Comparison of ENCODE assay signal across 8 mouse cellular contexts in genomic region chr14:46760355-46761029, GRCm38 (mm10). TPM values are rescaled to one million over a fixed set of nuclear protein-coding genes. Genes with fewer than 3 reads are reported as not detected.
DNase-seq lines count a peak whose midpoint lies in the region; ATAC-seq lines count a peak whose summit lies in the region.

TSS of gene Cdkn3 (plus strand) at chr14:46760541.

- intact Hi-C loops in heart, postnatal 14 days (cut with DNase I): no loop called here

- H3K27me3 ChIP-seq in forebrain, embryonic 14.5 days (replicated peaks; ENCODE audit: control insufficient read depth, insufficient read depth, low read length): no peaks in the 10 kb centered on the region
- no peaks in the 10 kb centered on the region for H3K27me3 ChIP-seq in neural tube, embryonic 15.5 days (replicated peaks)

- H3K4me2 ChIP-seq in forebrain, embryonic 14.5 days (ENCODE audit: low read length): peak within 1 kb of the TSS; percentile 90
- H3K4me2 ChIP-seq in neural tube, embryonic 15.5 days: peak within 1 kb of the TSS; percentile 95

- peak within 1 kb of the TSS; percentile 74 for H3K9ac ChIP-seq in forebrain, embryonic 14.5 days (ENCODE audit: low read length)
- peak within 1 kb of the TSS; percentile 66 for H3K9ac ChIP-seq in neural tube, embryonic 15.5 days (replicated peaks)

- ATAC-seq in forebrain, embryonic 14.5 days: peak; percentile 99
- ATAC-seq in neural tube, embryonic 15.5 days (ENCODE audit: low FRiP score): peak; percentile 100

- peak; percentile 96 for DNase-seq in ES-CJ7 (ENCODE audit: low read depth, low spot score)
- DNase-seq in cerebellum, adult 11 months: peak; percentile 74
- peak; percentile 93 for DNase-seq in forebrain, embryonic 14.5 days (ENCODE audit: low spot score)
- DNase-seq in heart, postnatal 14 days: peak; percentile 90 to 93
- peak; percentile 88 for DNase-seq in layer of hippocampus, adult 11-12 months (ENCODE audit: low spot score)
- peak; percentile 96 for DNase-seq in lung, adult 18-20 months
- peak; percentile 95 for DNase-seq in testis, postnatal 14 days (ENCODE audit: low spot score)

- under 1% methylated on average over 49 of the region's 54 CpGs for whole genome bisulfite sequencing in forebrain, embryonic 14.5 days
- under 1% methylated on average over 54 of the region's 54 CpGs for WGBS in neural tube, embryonic 15.5 days

- no peak within 1 kb of the TSS for H3K27ac ChIP-seq in forebrain, embryonic 14.5 days (ENCODE audit: low read depth, low read length)
- no peak within 1 kb of the TSS for H3K27ac ChIP-seq in neural tube, embryonic 15.5 days (replicated peaks)

- H3K4me1 ChIP-seq in forebrain, embryonic 14.5 days (ENCODE audit: control insufficient read depth, insufficient read depth, low read length): peaks cover 6% of the 10 kb centered on the region; the same call in 1 of the 2 replicates
- peaks cover 11% of the 10 kb centered on the region for H3K4me1 ChIP-seq in neural tube, embryonic 15.5 days

- H3K36me3 ChIP-seq in forebrain, embryonic 14.5 days (ENCODE audit: control insufficient read depth, insufficient read depth, low read length): 0 out of 2 replicates have a peak, but pooled peaks cover 3% of the 10 kb centered on the region
- H3K36me3 ChIP-seq in neural tube, embryonic 15.5 days: no peaks in the 10 kb centered on the region

- H3K9me3 ChIP-seq in forebrain, embryonic 14.5 days (replicated peaks; ENCODE audit: control insufficient read depth, low read length): no peaks in the 10 kb centered on the region
- H3K9me3 ChIP-seq in neural tube, embryonic 15.5 days (replicated peaks): no peaks in the 10 kb centered on the region

- H3K4me3 ChIP-seq in forebrain, embryonic 14.5 days (ENCODE audit: low read depth, low read length): peak within 1 kb of the TSS; percentile 69
- peak within 1 kb of the TSS; percentile 66 for H3K4me3 ChIP-seq in neural tube, embryonic 15.5 days (replicated peaks)

RNA-seq across cellular contexts. Expression of gene Cdkn3, which starts in this region (rescaled TPM):
- 17.0 and 29.0 TPM in 2 replicates for polyA plus RNA-seq in forebrain, embryonic 14.5 days (2014; fragmentation: Nextera tagmentation; extraction: Ambion mirVana)
- total RNA-seq in heart, postnatal 14 days (2021): 1 to 10 TPM; 2.9 to 4.8 TPM
- 9.1 and 15.0 TPM in 2 replicates for polyA plus RNA-seq in neural tube, embryonic 15.5 days (2015; fragmentation: Nextera tagmentation; extraction: Ambion mirVana)
